ENCODE assay signal across 20 mouse cellular contexts in the genomic region with DNA sequence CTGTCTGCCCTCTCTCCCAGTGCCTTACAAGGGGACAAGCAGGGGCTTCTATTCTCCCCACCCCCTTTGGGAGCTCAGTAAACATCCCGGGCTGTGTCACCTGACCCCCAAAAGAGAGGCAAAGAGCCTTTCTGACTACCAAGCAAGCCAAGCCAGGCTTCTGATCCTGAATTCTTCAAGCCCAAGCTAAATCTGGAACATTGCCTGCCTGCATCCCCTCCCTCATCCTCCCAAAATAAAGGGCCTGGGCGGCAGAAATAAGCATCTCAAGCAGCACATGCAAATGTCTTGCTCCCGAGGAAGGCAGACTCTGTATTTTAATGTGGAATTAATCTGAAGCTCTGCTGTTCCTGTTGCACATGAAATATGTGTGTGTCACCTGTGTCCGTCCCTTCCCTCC.
DNase-seq lines count a peak whose midpoint lies in the region; ATAC-seq and TF ChIP-seq lines count a peak whose summit lies in the region.
"Had no signal": no experiment of that assay in that cellular context is flagged by ENCODE, and none has a peak within 500 bp of the region (broad histone marks: within the 10 kb centered on the region; RNA-seq: fewer than 3 reads in every experiment).

No protein-coding gene starts in this region.

- H3K4me1 ChIP-seq in heart, embryonic 10.5 days, result peaks cover 34% of the 10 kb centered on the region
- H3K4me1 ChIP-seq in lung, embryonic 16.5 days (replicated peaks; ENCODE audit: control insufficient read depth, insufficient read depth, low read length), result peaks cover 25% of the 10 kb centered on the region

- H3K4me3 ChIP-seq in heart, embryonic 10.5 days, result no peak overlapping the region
- no peak overlapping the region for H3K4me3 ChIP-seq in layer of hippocampus, adult 2 months
- H3K4me3 ChIP-seq in lung, embryonic 16.5 days (ENCODE audit: low read length), result no peak overlapping the region
- H3K4me3 ChIP-seq: embryonic facial prominence, embryonic 13.5 days; forebrain, embryonic 12.5 days; heart, embryonic 13.5 days; hindbrain, embryonic 13.5 days had no signal

- TF ChIP-seq POLR2A in brain, embryonic 14.5 days (IDR thresholded peaks at IDR 0.05; ENCODE audit: borderline replicate concordance, extremely low read depth, insufficient read depth, insufficient read length, poor library complexity, severe bottlenecking), result no peak

- no peak for TF ChIP-seq CTCF in layer of hippocampus, adult 2 months (conservative IDR thresholded peaks at IDR 0.05)
- no peak for TF ChIP-seq CTCF in brain, embryonic 14.5 days (IDR thresholded peaks at IDR 0.05; ENCODE audit: borderline replicate concordance, extremely low read depth, insufficient read depth, insufficient read length)

- WGBS in heart, embryonic 10.5 days, result 55% methylated on average over 4 of the region's 4 CpGs
- 48% methylated on average over 4 of the region's 4 CpGs for WGBS in lung, embryonic 16.5 days

- no peak overlapping the region for H3K4me2 ChIP-seq in lung, embryonic 16.5 days (ENCODE audit: low read depth, low read length)
- H3K4me2 ChIP-seq: embryonic facial prominence, embryonic 13.5 days; forebrain, embryonic 12.5 days; heart, embryonic 13.5 days; hindbrain, embryonic 13.5 days had no signal

- H3K9me3 ChIP-seq in heart, embryonic 10.5 days, result no peaks in the 10 kb centered on the region
- no peaks in the 10 kb centered on the region for H3K9me3 ChIP-seq in lung, embryonic 16.5 days (ENCODE audit: control insufficient read depth, low read length)
- H3K9me3 ChIP-seq: embryonic facial prominence, embryonic 13.5 days; forebrain, embryonic 12.5 days; heart, embryonic 13.5 days; hindbrain, embryonic 13.5 days had no signal

- no peak for DNase-seq in heart, embryonic 10.5 days (ENCODE audit: low spot score)
- no peak for DNase-seq in heart, postnatal 36 days
- DNase-seq in layer of hippocampus, adult 2 months (ENCODE audit: low spot score in 2 of 2), result no peak
- no peak for DNase-seq in layer of hippocampus, adult 18-20 months (ENCODE audit: low spot score in 2 of 2)
- DNase-seq in lung, adult 18-20 months, result no peak
- peak; percentile 56 for DNase-seq in brain, embryonic 14.5 days (ENCODE audit: low read depth)
- DNase-seq in kidney, postnatal 4 days, result no peak
- DNase-seq: cerebellum, adult 18-20 months; cerebellum, adult 9-11 months; cerebellum, postnatal 36 days; gastrocnemius, postnatal 25 days; heart, postnatal 4 days had no signal

- 0 out of 2 replicates have a peak overlapping the region, but pooled peaks have one; percentile 16 for H3K9ac ChIP-seq in lung, embryonic 16.5 days (ENCODE audit: low read length)
- H3K9ac ChIP-seq: embryonic facial prominence, embryonic 13.5 days; forebrain, embryonic 12.5 days; heart, embryonic 13.5 days; hindbrain, embryonic 13.5 days had no signal

- H3K27ac ChIP-seq in heart, embryonic 10.5 days, result peak overlapping the region; percentile 44; the same call in 1 of the 2 replicates
- H3K27ac ChIP-seq in layer of hippocampus, adult 2 months, result 0 out of 2 replicates have a peak overlapping the region, but pooled peaks have one; percentile 10
- peak overlapping the region; percentile 89 for H3K27ac ChIP-seq in lung, embryonic 16.5 days (ENCODE audit: low read length)
- H3K27ac ChIP-seq: embryonic facial prominence, embryonic 13.5 days; forebrain, embryonic 12.5 days; heart, embryonic 13.5 days; hindbrain, embryonic 13.5 days had no signal

- intact Hi-C loops in heart, postnatal 36 days (cut with DNase I), result no loop called here

- no peak for ATAC-seq in lung, embryonic 16.5 days (ENCODE audit: low read depth)
- ATAC-seq: activated CD4-positive, CD25-positive, alpha-beta regulatory T cell, adult 4 months; forebrain, embryonic 16.5 days; Patski had no signal

- no peaks in the 10 kb centered on the region for H3K36me3 ChIP-seq in heart, embryonic 10.5 days
- no peaks in the 10 kb centered on the region for H3K36me3 ChIP-seq in lung, embryonic 16.5 days (ENCODE audit: control insufficient read depth, insufficient read depth, low read length)
- H3K36me3 ChIP-seq: embryonic facial prominence, embryonic 13.5 days; forebrain, embryonic 12.5 days; heart, embryonic 13.5 days had no signal

- no peaks in the 10 kb centered on the region for H3K27me3 ChIP-seq in heart, embryonic 10.5 days (ENCODE audit: insufficient read depth, poor library complexity, severe bottlenecking)
- H3K27me3 ChIP-seq in lung, embryonic 16.5 days (ENCODE audit: control insufficient read depth, insufficient read depth, low read depth, low read length), result no peaks in the 10 kb centered on the region
- H3K27me3 ChIP-seq: embryonic facial prominence, embryonic 13.5 days; forebrain, embryonic 12.5 days; hindbrain, embryonic 13.5 days; Patski had no signal

Comparison
In these comparisons a context has a peak if more than half of its experiments do, and no peak if none do; other contexts are left out.
1. H3K27ac ChIP-seq: peak in every context shown above with its lines; median percentile 89 in lung, embryonic 16.5 days; 44 in heart, embryonic 10.5 days; 10 in layer of hippocampus, adult 2 months.